Comparison of ENCODE assay signal across 8 mouse cellular contexts in the genomic region with DNA sequence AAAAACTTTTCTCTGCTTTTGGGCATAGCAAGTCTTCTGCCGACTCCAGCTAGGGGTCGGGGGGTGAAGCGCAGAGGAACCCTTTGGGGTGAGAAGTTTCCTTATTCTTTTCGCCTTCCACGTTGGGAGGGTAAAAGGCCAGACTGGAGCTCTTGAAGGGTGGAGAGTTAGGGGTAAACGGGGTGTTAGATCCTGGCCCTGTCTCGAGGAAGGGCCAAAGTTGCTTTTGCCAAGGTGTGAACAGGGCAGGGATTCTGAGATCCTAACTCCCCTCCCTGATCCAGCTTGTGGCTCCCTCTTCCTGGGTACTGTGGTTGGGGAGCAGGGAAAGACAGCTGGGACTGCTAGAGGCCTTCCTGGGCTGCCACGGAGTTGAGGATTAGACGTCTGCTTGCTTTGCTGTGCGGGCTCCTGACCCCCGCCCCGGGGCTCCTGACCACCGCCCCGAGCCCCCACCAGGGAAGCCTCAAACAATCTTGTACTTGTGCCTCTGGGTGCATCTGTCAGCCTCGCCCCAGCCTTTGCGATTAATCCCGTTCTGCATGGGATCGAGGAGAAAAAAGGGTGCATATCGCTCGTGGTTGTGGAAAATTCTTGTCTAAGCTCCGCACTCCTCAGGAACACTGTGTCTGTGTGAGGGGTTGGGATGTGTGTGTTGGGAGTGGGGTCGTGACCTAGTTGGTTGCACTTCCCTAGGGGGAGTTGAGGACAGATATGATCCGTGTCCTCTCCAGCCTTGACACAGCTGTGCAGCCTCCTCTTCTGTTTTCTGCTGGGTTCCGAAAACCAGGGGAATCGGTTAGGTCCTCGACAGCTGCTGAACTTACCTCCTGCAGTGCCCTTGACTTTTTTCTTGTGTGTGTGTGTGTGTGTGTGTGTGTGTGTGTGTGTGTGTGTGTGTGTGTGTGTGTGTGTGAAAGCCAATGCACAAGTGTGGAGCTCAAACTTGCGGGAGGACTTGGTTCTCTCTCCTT. TPM values are rescaled to one million over a fixed set of nuclear protein-coding genes. Genes with fewer than 3 reads are reported as not detected.
DNase-seq lines count a peak whose midpoint lies in the region; ATAC-seq and TF ChIP-seq lines count a peak whose summit lies in the region.

No protein-coding gene starts in this region.

- in situ Hi-C loops in ES-E14 (cut with MboI; ENCODE audit: low sequenced_read_pairs in 2 of 2, unreplicated experiment in 2 of 2), result no loop called here

- TF ChIP-seq EP300 in liver, postnatal 0 days (IDR thresholded peaks at IDR 0.05; ENCODE audit: low read depth), result no peak

- peaks cover 4% of the 10 kb centered on the region for H3K36me3 ChIP-seq in heart, embryonic 13.5 days
- peaks cover 17% of the 10 kb centered on the region for H3K36me3 ChIP-seq in ES-E14 (ENCODE audit: control insufficient read depth, insufficient read depth, low read length, poor library complexity, severe bottlenecking)
- no peaks in the 10 kb centered on the region for H3K36me3 ChIP-seq in forebrain, postnatal 0 days (ENCODE audit: insufficient read depth)
- H3K36me3 ChIP-seq in liver, postnatal 0 days (replicated peaks; ENCODE audit: insufficient read depth, low read length), result no peaks in the 10 kb centered on the region

- peak overlapping the region; percentile 88 for H3K4me3 ChIP-seq in heart, embryonic 13.5 days
- peak overlapping the region; percentile 78 to 90 for H3K4me3 ChIP-seq in ES-E14 (ENCODE audit: insufficient read depth in 1 of 2, low read depth in 1 of 2, low read length in 2 of 2, poor library complexity in 1 of 2, severe bottlenecking in 1 of 2)
- H3K4me3 ChIP-seq in forebrain, postnatal 0 days (ENCODE audit: low read depth, low read length), result peak overlapping the region; percentile 52
- peak overlapping the region; percentile 74 for H3K4me3 ChIP-seq in liver, postnatal 0 days (ENCODE audit: low read depth, low read length)

- peaks cover 16% of the 10 kb centered on the region for H3K27me3 ChIP-seq in heart, embryonic 13.5 days (replicated peaks)
- H3K27me3 ChIP-seq in forebrain, postnatal 0 days (ENCODE audit: insufficient read depth, low read length), result peaks cover 41% of the 10 kb centered on the region
- H3K27me3 ChIP-seq in liver, postnatal 0 days (ENCODE audit: insufficient read depth, low read length), result peaks cover 27% of the 10 kb centered on the region

- no peak for DNase-seq in heart, adult 11 months
- DNase-seq in ES-E14 (ENCODE audit: low read depth, low spot score) (no peak), MN1 (ENCODE audit: low spot score) (no peak)
- DNase-seq in forebrain, postnatal 0 days, result no peak
- DNase-seq in liver, postnatal 0 days, result no peak
- no peak for DNase-seq in frontal cortex, postnatal 25 days (ENCODE audit: low spot score in 2 of 2)
- DNase-seq in ovary, postnatal 14 days (ENCODE audit: low spot score), result no peak

- peaks cover 59% of the 10 kb centered on the region for H3K4me1 ChIP-seq in heart, embryonic 13.5 days
- H3K4me1 ChIP-seq in ES-E14 (ENCODE audit: control insufficient read depth in 2 of 2, insufficient read depth in 2 of 2, low read length in 2 of 2, poor library complexity in 1 of 2), result peaks cover 6 to 28% of the 10 kb centered on the region in 2 experiments; a peak in 3 of 4 replicates
- no peaks in the 10 kb centered on the region for H3K4me1 ChIP-seq in forebrain, postnatal 0 days (ENCODE audit: insufficient read depth)
- peaks cover 23% of the 10 kb centered on the region for H3K4me1 ChIP-seq in liver, postnatal 0 days (ENCODE audit: insufficient read depth)

- peak overlapping the region; percentile 62 for H3K27ac ChIP-seq in heart, embryonic 13.5 days (replicated peaks)
- peak overlapping the region; percentile 11; the same call in 1 of the 2 replicates for H3K27ac ChIP-seq in ES-E14 (ENCODE audit: insufficient read depth, low read depth, low read length, poor library complexity, severe bottlenecking)
- H3K27ac ChIP-seq in forebrain, postnatal 0 days (ENCODE audit: low read depth, low read length), result no peak overlapping the region
- H3K27ac ChIP-seq in liver, postnatal 0 days (ENCODE audit: low read depth), result 0 out of 2 replicates have a peak overlapping the region, but pooled peaks have one; percentile 39

- peak overlapping the region; percentile 97 for H3K4me2 ChIP-seq in heart, embryonic 13.5 days
- peak overlapping the region; percentile 99 for H3K4me2 ChIP-seq in forebrain, postnatal 0 days (ENCODE audit: low read depth)
- peak overlapping the region; percentile 82 for H3K4me2 ChIP-seq in liver, postnatal 0 days (ENCODE audit: low read depth, low read length)

- H3K9ac ChIP-seq in heart, embryonic 13.5 days, result peak overlapping the region; percentile 93
- peak overlapping the region; percentile 84 for H3K9ac ChIP-seq in ES-E14 (ENCODE audit: insufficient read depth, low read depth, low read length, poor library complexity, severe bottlenecking)
- H3K9ac ChIP-seq in forebrain, postnatal 0 days, result no peak overlapping the region
- peak overlapping the region; percentile 73 for H3K9ac ChIP-seq in liver, postnatal 0 days (replicated peaks)

- 16% methylated on average over 27 of the region's 27 CpGs for WGBS in heart, embryonic 13.5 days
- 25% methylated on average over 27 of the region's 27 CpGs for WGBS in forebrain, postnatal 0 days
- WGBS in liver, postnatal 0 days (ENCODE audit: insufficient replicate concordance), result 12% methylated on average over 27 of the region's 27 CpGs

- ATAC-seq in heart, embryonic 13.5 days (ENCODE audit: extremely low read depth, insufficient number of reproducible peaks, low FRiP score, low TSS enrichment), result no peak
- ATAC-seq in forebrain, postnatal 0 days, result no peak
- no peak for ATAC-seq in liver, postnatal 0 days

- no peak for TF ChIP-seq CTCF in forebrain, postnatal 0 days (IDR thresholded peaks at IDR 0.05; ENCODE audit: low read depth)
- TF ChIP-seq CTCF in liver, postnatal 0 days (IDR thresholded peaks at IDR 0.05; ENCODE audit: low read depth), result no peak

- H3K9me3 ChIP-seq in heart, embryonic 13.5 days, result no peaks in the 10 kb centered on the region
- H3K9me3 ChIP-seq in ES-E14 (ENCODE audit: control insufficient read depth, insufficient read depth, low read depth, low read length), result no peaks in the 10 kb centered on the region; the same call in 1 of the 2 replicates
- H3K9me3 ChIP-seq in forebrain, postnatal 0 days (ENCODE audit: low read length), result no peaks in the 10 kb centered on the region
- no peaks in the 10 kb centered on the region for H3K9me3 ChIP-seq in liver, postnatal 0 days (ENCODE audit: low read length)

TF ChIP-seq in ES-E14, 5 proteins besides CTCF, POLR2A, EP300 and RAD21:
- no peak for TF ChIP-seq CHD2 (IDR thresholded peaks at IDR 0.05; ENCODE audit: low read depth, low read length)
- no peak for TF ChIP-seq HCFC1 (IDR thresholded peaks at IDR 0.05; ENCODE audit: borderline replicate concordance, insufficient read depth, low read length)
- no peak for TF ChIP-seq ZC3H11A (IDR thresholded peaks at IDR 0.05; ENCODE audit: borderline replicate concordance, low read depth, low read length)
- TF ChIP-seq MAFK (IDR thresholded peaks at IDR 0.05; ENCODE audit: insufficient read depth, low read depth, low read length), result no peak
- no peak for TF ChIP-seq ZNF384 (IDR thresholded peaks at IDR 0.05; ENCODE audit: low read depth, low read length)

RNA-seq across cellular contexts. Expression of a gene that starts 1.7 kb away (rescaled TPM):
- 4.0 and 4.3 TPM in 2 replicates for polyA plus RNA-seq in heart, embryonic 13.5 days (2015; fragmentation: Nextera tagmentation; extraction: Ambion mirVana)
- 256 and 507 TPM in 2 replicates for total RNA-seq in ES-E14 (2012; rRNA removed)
- 1.2 and 1.4 TPM in 2 replicates for total RNA-seq in forebrain, postnatal 0 days (2014; rRNA removed)
- polyA plus RNA-seq in forebrain, postnatal 0 days (2015; fragmentation: Nextera tagmentation; extraction: Ambion mirVana), result 0.33 and 0.39 TPM in 2 replicates
- 1.5 and 2.4 TPM in 2 replicates for polyA plus RNA-seq in liver, postnatal 0 days (2015; fragmentation: Nextera tagmentation; extraction: Ambion mirVana)
